Mouse (Mus musculus) cerebellum, adult 2 months (tissue): ENCODE data around the gene Cdh23.

Experiments used
- CTCF ChIP-seq: fragments of 200-500 bp; IDR thresholded peaks from 2 replicates; pipeline ENCODE4 v1.5.1; 2011; ENCODE audit warnings: low read depth, mild to moderate bottlenecking, control low read depth, low read length, moderate library complexity, borderline replicate concordance; ENCODE audit not compliant: insufficient read depth
- POLR2A ChIP-seq: fragments of 200-500 bp; IDR thresholded peaks from 2 replicates; pipeline ENCODE4 v1.6.1; 2011; ENCODE audit warnings: low read length, control low read depth, borderline replicate concordance; ENCODE audit not compliant: insufficient read depth

DNA sequence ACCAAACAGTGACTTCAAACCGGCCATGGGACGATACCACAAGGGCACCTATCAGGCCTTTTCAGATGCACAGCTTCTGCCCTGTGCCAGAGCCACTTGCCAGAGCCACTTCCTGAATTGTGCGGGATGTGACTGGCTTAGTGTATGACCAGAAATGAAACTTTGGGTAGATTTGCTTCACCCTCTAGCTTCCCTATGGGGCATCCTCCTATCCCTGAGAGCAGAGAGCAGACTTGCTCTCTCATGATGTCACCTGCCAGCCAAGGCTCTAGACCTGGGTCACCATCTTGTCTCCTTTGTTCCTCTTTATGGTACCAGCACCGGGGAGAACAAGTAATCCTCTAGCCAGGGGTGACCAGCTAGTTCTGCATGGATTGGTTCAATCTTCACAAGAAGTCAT lies 10.0 kb upstream of the Cdh23 start:
- TF ChIP-seq POLR2A (no peak), CTCF (no peak)
